Mouse (Mus musculus) spleen, embryonic (tissue): ENCODE measurements around the gene Urgcp.
"Not testable (repeated sequence)": the region's sequence is repeated elsewhere in the genome, so short reads cannot be mapped to it uniquely, and the experiment has no call there.

Experiments
- CTCF ChIA-PET: fragments of 350-600 bp; sonication (Branson Sonifier 250); formaldehyde crosslinking; loops from one replicate; lab custom pipeline; 2022; lab: Charles Lee

Urgcp gene

DNA sequence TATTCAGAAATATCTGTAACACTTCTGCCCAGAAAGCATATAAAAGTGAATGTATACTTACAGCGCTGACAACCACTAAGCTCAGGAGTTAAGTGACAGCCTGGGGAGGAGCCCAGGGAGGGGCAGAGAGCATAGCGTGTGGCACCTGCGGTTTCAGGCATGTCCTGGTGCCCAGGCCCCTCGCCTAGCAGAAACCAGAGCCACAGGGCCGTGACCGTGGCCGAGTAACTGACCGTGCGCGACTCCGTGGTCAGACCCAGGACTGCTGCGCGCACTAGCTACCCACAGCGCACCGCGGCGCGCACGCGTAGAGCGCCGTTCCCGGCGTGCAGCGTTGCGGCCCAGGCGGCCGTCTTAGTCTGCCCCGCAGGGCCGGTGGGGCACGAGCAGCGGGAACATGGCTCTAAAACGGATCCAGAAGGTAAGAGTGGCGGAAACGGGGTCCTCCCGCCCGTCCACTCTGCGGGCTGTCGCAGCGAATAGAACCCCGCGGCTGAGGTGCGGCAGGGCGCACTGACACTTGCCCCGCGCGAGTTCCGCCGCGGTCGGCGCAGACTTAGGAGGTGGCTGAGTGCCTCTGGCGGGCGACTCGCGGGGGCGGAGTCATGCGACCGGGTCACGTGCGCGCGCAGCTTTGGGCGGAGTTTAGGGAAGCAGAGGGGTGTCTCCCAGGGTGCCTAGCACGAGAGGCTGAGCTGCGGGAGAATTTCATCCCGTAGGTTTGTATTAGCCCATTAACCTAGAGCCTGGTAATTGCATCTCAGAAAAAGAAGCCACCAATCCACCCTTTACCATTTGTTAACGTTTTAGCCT lies at the start of gene Urgcp:
Gene Urgcp, minus strand, starts transcription at position 557 of the 813 bp plus-strand sequence.
- CTCF ChIA-PET = interaction anchor here (0.6 to 0.8 kb wide), 3 partner anchors 21 to 914 kb away, joined by 3 read pairs; no protein-coding TSS in a partner anchor

DNA sequence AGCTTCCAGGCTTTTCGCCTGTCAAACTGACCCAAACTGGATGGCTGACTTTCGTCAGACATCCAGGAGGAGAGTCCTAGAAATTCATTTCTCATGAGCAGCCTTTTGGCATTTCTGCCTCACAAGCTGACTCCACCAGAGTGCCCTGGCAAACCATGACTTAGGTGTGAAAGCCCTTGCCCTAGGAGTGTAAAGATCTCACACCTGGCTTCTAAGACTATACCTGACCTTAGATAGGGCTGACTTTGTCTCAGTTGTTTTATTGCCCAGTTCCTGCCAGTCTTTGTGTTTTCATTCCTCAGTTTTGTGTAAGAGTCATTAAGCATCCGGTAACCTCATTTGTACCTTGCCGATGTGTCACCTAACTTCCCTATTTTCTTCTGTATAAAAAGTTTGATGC lies 47.3 kb upstream of the Urgcp start:
- CTCF ChIA-PET = not testable (repeated sequence)

DNA sequence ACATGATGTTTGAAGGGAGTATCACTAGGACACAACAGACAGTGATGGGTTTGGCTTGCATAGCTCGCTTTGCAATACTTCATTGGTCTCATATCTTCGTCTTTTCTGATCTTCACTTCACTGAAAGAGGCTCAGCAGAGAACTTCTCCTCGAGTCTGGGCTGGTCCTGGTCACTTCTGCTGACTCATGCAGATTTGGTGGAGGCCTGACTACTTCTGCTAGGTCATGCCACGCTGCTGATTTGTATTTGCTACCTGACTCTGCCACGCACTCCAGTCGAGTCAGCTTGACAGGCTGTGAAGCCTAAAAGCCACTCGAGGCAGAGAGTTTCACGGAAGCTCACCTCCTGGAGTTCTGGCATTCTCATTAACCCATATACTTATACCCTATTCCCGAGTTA lies 45.8 kb upstream of the Urgcp start:
- CTCF ChIA-PET = no interaction called here

DNA sequence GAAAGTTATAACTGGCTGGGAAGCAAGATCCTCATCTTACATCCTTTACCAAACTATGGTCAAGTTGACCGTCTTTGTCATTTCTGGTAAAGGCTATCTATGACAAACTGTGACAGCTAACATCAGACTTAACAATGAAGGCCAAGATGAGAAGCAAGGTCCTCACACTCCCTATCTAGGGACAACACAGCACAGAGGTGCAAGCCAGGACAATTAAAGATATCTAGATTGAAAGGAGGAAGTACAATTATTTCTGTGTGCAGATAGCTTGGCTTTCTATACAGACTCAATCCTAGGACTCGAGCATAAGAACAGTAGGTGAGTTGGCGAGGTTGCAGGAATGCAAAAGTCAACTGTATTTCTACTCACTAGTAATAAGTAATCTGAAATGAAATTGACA lies 43.5 kb upstream of the Urgcp start:
- CTCF ChIA-PET = no interaction called here

DNA sequence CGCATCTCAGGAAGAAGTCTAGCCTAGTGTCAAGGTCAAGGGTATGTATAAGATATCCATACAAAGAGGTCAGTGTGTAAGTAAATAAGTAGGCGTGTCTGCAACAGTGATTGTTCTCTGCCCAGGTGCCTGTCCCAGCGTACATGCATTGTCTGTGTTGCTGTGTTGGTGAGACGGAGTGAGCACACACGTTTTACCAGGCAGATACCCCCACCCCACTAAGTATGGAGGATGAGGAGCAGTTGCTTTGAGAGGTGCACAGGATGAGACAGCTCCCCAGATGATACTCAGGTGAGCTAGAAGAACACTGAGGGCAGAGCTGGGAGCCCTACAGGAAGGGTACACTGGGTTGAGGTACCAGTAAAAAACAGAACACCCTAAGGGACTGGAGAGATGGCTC lies 42.0 kb upstream of the Urgcp start:
- CTCF ChIA-PET = no interaction called here

DNA sequence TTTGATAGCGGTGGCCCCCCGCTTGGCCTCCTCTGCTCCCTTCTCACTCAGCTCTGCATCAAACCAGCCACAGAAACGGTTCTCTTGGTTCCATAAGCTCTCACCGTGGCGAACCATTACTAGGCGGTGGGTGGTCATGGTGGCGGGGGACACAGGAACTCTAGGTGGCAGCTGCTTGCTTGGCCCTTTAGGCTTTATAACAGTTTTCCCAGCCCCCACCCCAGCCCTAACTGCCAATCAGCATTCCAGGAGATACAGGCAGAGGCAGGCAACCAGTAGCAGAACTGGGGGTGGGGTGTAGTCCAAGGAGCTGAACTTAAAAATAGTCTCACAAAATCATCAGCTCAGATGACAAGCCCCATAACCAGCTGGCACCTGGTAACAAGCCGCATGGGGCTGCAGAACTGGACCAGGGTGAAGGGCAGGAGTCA lies 41.4 kb upstream of the Urgcp start, which contains the start of gene Pgam2:
Gene Pgam2, minus strand, starts transcription at position 183 of the 431 bp plus-strand sequence.
- CTCF ChIA-PET = interaction anchor here (0.6 kb wide), 1 partner anchor 785 kb away, joined by 4 read pairs; no protein-coding TSS in a partner anchor

DNA sequence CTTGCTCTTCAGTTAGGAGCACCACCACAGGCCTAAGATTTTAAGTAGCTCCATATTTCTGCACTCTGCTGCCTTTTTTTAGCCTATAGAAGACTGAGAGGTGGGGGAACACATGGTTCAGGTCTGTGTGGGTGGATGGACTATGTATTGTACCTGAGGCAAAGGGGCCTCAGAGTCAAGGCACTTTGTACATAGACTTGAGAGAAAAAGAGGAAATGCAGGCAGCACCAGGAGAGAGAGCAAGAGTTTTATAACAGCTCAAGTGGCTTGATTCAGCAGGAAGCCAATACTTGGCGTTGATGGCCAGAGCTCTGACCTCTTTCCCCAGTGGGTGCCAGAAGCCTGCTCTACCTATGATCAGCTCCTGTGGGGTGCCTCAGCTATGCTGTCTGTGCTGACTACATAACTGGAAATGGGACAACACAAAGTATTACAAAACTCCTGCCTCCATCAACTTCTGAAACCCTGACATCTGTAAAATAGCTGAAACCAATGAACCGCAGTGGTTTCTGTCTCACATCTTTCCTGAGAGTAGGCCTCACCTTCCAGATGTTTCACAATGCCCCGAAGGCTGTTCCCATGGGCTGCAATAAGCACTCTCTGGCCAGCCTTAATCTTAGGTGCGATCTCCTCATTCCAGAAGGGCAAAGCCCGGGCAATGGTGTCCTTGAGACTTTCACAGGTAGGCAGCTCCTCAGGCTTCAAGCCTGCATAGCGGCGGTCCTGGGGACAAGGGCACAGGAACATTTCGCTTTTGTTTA lies 40.5 kb upstream of the Urgcp start:
- CTCF ChIA-PET = interaction anchor here (0.5 to 1.4 kb wide), 3 partner anchors 12 to 786 kb away, joined by 3 to 4 read pairs (median 3); no protein-coding TSS in a partner anchor

DNA sequence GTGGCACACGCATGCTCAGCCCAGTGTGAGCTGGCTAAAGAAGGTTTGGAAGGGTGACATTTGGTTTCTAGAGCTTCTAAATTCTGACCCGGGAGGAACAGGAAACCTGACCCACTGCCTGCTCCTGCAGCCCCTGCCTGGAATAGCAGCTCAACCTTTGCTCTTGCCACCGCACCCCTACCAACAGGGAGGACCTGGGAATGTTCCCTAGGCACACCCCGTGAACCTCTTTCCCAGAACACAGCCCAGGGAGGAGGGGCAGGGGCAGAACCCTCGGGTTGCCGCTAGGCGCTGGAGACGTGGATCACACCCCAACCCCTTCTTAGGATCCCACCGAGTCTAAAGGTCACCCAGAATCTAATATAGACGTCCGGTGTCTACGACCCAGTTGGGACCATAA lies 39.8 kb upstream of the Urgcp start:
- CTCF ChIA-PET = interaction anchor here (1.4 kb wide), 1 partner anchor 11 kb away, joined by 3 read pairs; no protein-coding TSS in a partner anchor

DNA sequence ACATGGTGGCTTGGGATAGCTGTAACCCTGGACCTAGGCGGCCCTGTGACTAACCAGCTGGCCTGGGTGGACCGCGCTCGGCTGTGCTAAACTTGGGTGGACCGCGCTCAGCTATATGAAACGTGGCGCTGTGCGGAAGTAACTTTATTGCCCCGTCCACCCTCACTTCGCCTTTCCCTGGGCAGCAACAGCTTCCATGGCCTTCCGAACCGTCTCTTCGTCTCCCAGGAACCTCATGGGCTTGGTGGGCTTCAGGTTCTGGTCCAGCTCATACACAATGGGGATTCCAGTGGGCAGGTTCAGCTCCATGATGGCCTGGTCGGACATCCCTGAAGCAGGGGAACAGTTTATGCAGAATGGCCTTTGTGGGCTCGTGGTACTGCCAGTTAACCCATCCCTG lies 39.3 kb upstream of the Urgcp start:
- CTCF ChIA-PET = interaction anchor here (1.4 kb wide), 1 partner anchor 10 kb away, joined by 3 read pairs; no protein-coding TSS in a partner anchor

DNA sequence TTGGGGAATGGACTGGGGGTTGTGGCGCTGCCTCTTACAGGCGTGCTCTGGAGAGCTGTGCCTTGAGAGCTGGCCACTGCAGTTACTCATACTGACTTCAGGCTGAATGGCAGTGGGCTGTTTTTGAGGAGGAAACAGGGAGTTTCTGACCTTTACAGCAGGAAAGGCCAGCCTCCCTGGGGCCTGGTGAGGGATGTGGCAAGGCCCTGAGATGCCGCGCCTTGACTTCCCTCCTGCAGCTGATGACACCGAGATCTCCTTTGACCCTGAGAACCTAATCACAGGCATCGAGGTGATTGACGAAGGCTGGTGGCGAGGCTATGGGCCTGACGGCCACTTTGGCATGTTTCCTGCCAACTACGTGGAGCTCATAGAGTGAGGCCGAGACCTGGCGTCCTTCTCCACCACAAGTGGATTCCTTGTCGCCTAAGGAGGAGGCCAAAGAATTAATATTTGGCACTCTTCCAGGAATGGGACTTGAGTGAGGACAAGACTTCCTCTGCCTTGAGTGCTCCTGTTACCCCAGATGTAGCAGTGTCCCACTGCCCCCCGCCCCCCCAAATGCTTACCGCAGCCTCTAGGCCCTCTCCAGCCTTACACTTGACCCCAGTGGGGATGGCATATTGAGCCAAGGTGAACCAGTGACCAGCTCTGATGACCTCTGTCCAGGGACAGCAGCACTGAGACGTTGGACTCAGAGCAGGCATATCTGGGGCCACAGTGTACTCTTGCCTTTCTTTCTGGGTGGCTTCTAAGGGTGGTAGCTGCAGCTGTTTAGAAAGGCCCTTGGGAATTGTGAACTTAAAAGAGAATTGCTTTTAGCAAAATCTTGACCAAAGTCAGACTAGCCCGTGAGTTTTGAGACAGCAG lies 37.7 kb upstream of the Urgcp start:
- CTCF ChIA-PET = interaction anchor here (0.7 kb wide), 1 partner anchor 389 kb away, joined by 3 read pairs; no protein-coding TSS in a partner anchor

DNA sequence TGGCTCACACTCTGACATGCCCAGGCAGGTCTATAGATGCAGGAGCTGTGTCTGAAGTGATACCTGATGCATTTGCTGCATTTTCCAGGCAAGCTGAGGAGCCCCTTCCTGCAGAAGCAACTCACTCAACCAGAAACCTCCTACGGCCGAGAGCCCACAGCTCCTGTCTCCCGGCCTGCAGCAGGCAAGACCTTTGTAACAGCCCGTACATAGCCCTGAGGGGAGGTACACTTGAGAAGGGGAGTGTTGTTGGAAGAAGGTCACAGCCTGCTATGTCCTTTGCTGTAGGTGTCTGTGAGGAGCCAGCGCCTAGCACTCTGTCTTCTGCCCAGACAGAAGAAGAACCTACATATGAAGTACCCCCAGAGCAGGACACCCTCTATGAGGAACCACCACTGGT lies 35.8 kb upstream of the Urgcp start:
- CTCF ChIA-PET = no interaction called here

DNA sequence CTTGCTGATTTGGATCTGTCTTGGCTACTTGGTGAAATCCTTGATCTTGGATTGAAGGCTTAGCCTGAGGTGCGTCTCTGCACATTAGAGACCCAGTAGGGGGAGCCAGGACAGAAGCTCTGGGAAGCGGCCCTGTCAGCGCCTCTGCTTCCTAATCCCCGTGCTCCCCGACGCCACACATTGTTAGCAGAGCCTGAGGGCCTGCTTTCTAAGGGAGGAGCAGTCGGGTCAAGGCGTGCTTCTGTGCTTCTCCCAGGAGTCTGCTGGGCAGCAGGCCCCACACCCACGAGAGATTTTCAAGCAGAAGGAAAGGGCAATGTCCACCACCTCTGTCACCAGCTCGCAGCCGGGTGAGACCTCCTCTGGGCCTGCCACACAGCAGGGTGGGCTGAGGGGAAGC lies 35.2 kb upstream of the Urgcp start:
- CTCF ChIA-PET = no interaction called here

DNA sequence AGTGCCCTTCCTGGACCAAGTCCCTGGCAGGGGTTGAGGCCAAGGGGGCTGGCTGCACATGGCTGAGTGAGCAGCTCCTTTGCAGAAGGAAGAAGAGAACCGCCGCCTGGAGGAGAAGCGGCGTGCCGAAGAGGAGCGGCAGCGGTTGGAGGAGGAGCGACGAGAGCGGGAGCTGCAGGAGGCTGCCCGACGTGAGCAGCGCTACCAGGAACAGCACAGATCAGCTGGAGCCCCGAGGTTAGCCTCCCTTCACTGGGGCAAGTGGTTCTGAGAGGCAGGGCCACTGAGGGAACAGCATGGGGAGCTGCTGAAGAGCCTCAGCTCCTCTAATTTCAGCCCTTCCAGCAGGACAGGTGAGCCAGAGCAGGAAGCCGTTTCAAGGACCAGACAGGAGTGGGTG lies 34.8 kb upstream of the Urgcp start:
- CTCF ChIA-PET = no interaction called here

DNA sequence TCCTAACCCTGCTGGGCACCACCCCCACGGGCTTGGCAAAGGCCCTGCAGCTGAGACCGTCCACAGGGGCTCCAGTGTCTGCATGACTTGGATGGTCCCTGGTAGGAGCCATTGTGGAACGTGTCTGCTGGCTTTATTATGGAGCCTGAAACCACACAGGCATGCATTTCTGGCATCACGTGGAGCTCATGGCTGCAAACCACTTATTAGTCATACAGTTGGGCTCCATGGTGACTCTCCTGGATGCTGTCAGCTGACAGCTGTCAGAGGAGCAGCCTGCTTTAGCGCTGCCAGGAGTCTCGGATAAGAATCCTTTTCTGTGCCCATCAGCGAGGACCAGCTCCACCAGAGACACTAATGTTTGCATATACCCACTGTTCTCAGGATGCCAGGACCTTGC lies 33.5 kb upstream of the Urgcp start:
- CTCF ChIA-PET = no interaction called here

DNA sequence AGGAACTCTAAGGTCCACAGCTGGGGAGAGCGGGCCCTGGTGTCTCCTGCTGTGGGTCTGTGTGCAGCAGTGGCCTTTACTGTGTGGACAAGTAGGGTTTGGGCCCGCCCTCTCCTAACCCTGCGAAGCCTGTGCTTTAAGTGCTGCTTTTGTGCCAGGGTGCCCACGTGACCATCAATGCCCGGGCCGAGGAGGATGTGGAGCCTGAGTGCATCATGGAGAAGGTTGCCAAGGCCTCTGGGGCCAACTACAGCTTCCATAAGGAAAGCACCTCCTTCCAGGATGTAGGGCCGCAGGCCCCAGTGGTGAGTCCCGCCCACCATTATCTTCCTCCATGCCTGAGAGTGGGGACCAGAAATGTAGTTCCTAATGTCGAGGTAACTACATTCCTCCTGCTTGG lies 33.1 kb upstream of the Urgcp start:
- CTCF ChIA-PET = no interaction called here

DNA sequence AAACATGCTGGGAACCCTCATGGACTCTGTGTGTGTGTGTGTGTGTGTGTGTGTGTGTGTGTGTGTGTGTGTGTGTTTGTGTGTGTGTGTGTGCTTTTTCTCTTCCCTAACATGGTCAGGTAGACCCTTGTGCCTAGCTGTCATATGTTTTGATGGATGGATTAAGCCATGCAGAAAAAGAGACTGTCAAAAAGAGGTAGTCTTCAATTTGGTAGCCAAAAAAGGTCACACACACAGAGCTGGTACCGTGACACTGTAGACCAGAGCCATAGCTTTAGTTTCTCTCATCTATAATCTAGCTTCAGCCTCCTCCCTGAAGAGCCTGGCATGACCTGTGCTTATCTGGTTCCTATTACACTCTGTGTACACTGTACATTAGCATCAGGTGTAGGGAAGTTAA lies 28.3 kb upstream of the Urgcp start:
- CTCF ChIA-PET = interaction anchor here (0.7 to 1.1 kb wide), 3 partner anchors 11 to 39 kb away, joined by 3 to 4 read pairs (median 3); no protein-coding TSS in a partner anchor

DNA sequence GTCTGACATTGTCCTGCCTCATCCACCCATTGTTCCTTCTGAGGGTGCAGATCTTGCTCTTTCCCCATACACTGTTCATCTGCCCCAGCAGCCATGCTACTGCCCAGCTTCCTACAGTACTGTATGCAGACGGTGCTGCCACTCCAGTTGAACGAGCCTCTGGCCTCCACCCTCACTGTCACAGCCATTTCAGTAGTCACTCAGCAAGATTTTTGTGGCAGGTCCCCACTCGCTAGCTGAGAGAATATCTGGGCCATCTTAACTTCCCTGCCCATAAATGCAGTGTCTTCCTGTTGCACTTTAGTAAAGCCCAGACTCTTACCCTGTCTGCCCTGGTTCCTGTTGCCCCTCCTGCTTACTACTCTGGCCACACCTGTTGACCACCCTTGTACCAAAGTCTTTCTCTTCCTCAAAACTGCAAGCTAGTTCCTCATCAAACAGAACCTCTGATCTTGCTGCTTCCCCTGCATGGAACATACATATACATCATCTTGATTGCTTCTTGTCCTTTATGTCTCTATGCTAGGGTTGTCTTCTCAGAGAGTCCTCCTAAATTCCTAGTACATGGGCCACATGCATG lies 27.7 kb upstream of the Urgcp start:
- CTCF ChIA-PET = no interaction called here

DNA sequence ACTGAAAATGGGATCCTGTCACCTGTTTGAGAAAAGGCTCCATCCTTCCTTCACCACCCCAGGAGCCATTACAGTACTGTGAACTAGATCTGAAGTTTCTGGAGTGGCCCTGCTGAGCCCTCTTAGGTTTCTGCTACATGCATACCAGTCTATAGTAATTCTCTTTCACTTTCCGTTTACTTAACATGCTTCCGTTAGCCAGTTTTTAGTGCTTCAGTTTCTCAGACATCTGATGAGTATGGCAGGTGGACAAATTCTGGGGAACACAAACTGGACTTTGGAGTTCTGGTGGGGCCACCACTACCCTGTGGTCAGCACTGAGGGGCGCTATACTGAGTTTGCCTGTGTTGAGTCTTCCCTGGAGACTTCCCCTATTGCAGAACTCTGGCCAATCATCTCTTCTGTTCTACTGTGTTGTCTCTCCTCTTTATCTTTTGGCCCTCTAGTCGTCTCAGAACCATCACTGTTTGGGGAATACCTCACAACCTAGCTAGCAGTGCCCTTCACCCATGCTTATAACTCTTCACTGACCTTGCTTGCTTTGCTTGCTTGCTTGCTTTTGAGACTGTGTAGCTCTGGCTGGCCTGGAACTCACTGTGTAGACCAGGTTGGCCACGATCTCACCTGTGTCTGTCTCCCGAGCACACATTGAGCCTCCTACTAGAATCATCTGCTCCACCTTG lies 27.0 kb upstream of the Urgcp start:
- CTCF ChIA-PET = interaction anchor here (1.2 kb wide), 1 partner anchor 15 kb away, joined by 3 read pairs; no protein-coding TSS in a partner anchor

DNA sequence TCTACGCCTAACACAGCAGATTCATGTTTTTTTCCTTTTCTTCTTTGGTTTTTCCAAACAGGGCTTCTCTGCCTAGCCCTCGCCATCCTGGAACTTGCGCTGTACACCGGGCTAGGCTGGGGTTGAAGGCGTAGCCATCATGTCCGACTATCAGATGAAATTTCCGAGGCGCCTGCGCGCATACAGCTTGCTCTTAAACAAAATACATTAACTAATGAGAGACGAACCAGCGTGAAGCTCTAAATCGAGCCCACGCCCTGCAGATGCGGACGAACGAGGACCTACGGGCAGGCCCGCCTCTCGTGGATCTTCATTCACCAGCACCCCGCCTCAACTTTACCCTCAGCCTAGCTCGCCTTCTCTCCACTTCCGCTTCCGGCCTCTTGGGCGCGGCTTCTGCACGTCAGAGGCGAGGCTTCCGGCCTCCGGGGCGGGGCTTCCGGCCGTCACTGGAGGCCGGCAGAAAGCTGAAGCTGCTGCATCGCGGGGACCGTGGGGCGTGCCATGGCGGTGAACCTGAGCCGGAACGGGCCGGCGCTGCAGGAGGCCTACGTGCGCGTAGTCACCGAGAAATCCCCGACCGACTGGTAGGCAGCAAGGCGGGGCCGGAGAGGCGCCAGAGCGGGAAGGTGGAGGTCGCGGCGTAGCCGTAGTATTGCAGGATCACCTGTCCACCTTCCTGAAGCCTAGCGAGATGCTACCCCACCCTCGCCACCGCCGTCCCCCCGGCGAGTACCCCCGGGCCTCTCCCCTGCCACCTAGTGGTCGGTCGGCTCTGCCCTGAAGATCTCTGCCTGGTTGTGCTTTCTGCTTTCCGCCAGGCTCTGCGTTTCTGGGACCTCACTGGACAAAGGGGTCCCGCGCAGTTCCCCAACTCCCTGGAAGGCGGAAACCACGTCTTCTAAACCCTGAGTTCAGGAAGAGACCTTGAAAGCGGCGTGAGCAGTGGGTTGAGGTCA lies 26.2 kb upstream of the Urgcp start, which contains the start of gene Dbnl:
Gene Dbnl, plus strand, starts transcription at position 433 of the 959 bp plus-strand sequence.
- CTCF ChIA-PET = interaction anchor here (0.6 to 1.2 kb wide), 2 partner anchors 14 to 47 kb away, joined by 3 to 13 read pairs; no protein-coding TSS in a partner anchor
